Comparison of ENCODE assay signal across 26 mouse cellular contexts in the genomic region with DNA sequence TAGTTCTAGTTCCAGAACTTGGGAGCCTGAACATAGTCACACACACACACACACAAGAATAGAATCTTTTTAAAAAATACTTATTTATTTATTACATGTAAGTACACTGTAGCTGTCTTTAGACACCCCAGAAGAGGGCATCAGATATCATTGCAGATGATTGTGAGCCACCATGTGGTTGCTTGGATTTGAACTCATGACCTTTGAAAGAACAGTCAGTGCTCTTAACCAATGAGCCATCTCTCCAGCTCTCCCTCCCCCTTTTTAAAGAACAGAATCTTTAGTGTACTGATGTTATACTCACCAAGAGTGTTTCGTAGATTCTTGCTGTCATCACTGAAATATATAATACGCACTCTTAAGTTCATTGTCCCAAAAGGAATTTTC. TPM values are rescaled to one million over a fixed set of nuclear protein-coding genes. Genes with fewer than 3 reads are reported as not detected.
DNase-seq lines count a peak whose midpoint lies in the region; ATAC-seq lines count a peak whose summit lies in the region.
"Had no signal": no experiment of that assay in that cellular context is flagged by ENCODE, and none has a peak within 500 bp of the region (broad histone marks: within the 10 kb centered on the region; RNA-seq: fewer than 3 reads in every experiment).

No protein-coding gene starts in this region.

- no peaks in the 10 kb centered on the region for H3K4me1 ChIP-seq in heart, embryonic 13.5 days
- H3K4me1 ChIP-seq in liver, embryonic 11.5 days (replicated peaks; ENCODE audit: control insufficient read depth, insufficient read depth, low read length) = peaks cover 7% of the 10 kb centered on the region
- H3K4me1 ChIP-seq in liver, embryonic 15.5 days (replicated peaks) = peaks cover 46% of the 10 kb centered on the region
- H3K4me1 ChIP-seq in hindbrain, embryonic 16.5 days (ENCODE audit: control insufficient read depth, insufficient read depth, low read depth, low read length) = no peaks in the 10 kb centered on the region; the same call in 1 of the 2 replicates
- H3K4me1 ChIP-seq: embryonic facial prominence, embryonic 10.5 days; hindbrain, embryonic 12.5 days had no signal

- intact Hi-C loops in gastrocnemius, postnatal 14 days (cut with DNase I; ENCODE audit: low total_unique reads) = no loop called here

- H3K4me2 ChIP-seq in heart, embryonic 13.5 days = peak overlapping the region; percentile 20; the same call in 1 of the 2 replicates
- H3K4me2 ChIP-seq in liver, embryonic 11.5 days = peak overlapping the region; percentile 1
- H3K4me2 ChIP-seq in liver, embryonic 15.5 days = peak overlapping the region; percentile 47
- no peak overlapping the region for H3K4me2 ChIP-seq in hindbrain, embryonic 16.5 days (ENCODE audit: low read length)
- H3K4me2 ChIP-seq: forebrain, embryonic 15.5 days; heart, embryonic 11.5 days; hindbrain, embryonic 12.5 days had no signal

- H3K9me3 ChIP-seq in heart, embryonic 13.5 days = no peaks in the 10 kb centered on the region
- H3K9me3 ChIP-seq in liver, embryonic 11.5 days (ENCODE audit: control insufficient read depth, low read length) = no peaks in the 10 kb centered on the region
- H3K9me3 ChIP-seq in liver, embryonic 15.5 days (replicated peaks) = no peaks in the 10 kb centered on the region
- H3K9me3 ChIP-seq in hindbrain, embryonic 16.5 days (ENCODE audit: control insufficient read depth, low read length) = no peaks in the 10 kb centered on the region
- H3K9me3 ChIP-seq: embryonic facial prominence, embryonic 10.5 days; forebrain, embryonic 15.5 days; hindbrain, embryonic 12.5 days had no signal

- peak overlapping the region; percentile 29 for H3K4me3 ChIP-seq in heart, embryonic 13.5 days
- H3K4me3 ChIP-seq in liver, embryonic 11.5 days (ENCODE audit: low read depth, low read length) = no peak overlapping the region
- peak overlapping the region; percentile 58 for H3K4me3 ChIP-seq in liver, embryonic 15.5 days (replicated peaks)
- no peak overlapping the region for H3K4me3 ChIP-seq in hindbrain, embryonic 16.5 days (ENCODE audit: low read length)
- H3K4me3 ChIP-seq: embryonic facial prominence, embryonic 10.5 days; forebrain, embryonic 15.5 days; hindbrain, embryonic 12.5 days had no signal

- no peak for DNase-seq in heart, adult 9 months (ENCODE audit: low spot score in 2 of 2)
- DNase-seq in c-Kit-positive CD71-positive TER-119-positive erythroid progenitor cells, embryonic 14.5 days (ENCODE audit: low spot score) = peak; percentile 62
- no peak for DNase-seq in liver, embryonic 11.5 days (ENCODE audit: low spot score)
- DNase-seq in gastrocnemius, postnatal 14 days = no peak
- DNase-seq in adrenal gland, adult (ENCODE audit: inconsistent age in 2 of 2, low spot score in 1 of 2) = no peak
- DNase-seq: adrenal gland, adult 2 months; adrenal gland, postnatal 25 days; cerebellum, adult 2 months; cerebellum, postnatal 10 days; heart, adult 18-20 months; heart, postnatal 4 days had no signal

- no peaks in the 10 kb centered on the region for H3K36me3 ChIP-seq in heart, embryonic 13.5 days
- H3K36me3 ChIP-seq in liver, embryonic 11.5 days (ENCODE audit: control insufficient read depth, insufficient read depth, low read length) = no peaks in the 10 kb centered on the region
- H3K36me3 ChIP-seq in liver, embryonic 15.5 days (replicated peaks) = peaks cover 40% of the 10 kb centered on the region
- H3K36me3 ChIP-seq in hindbrain, embryonic 16.5 days (ENCODE audit: control insufficient read depth, insufficient read depth, low read length) = no peaks in the 10 kb centered on the region
- H3K36me3 ChIP-seq: embryonic facial prominence, embryonic 10.5 days; forebrain, embryonic 15.5 days; hindbrain, embryonic 12.5 days had no signal

- H3K27ac ChIP-seq in heart, embryonic 13.5 days (replicated peaks) = no peak overlapping the region; the same call in 1 of the 2 replicates
- H3K27ac ChIP-seq in liver, embryonic 11.5 days (ENCODE audit: low read depth, low read length) = peak overlapping the region; percentile 2; the same call in 1 of the 2 replicates
- H3K27ac ChIP-seq in liver, embryonic 15.5 days (replicated peaks) = peak overlapping the region; percentile 95
- H3K27ac ChIP-seq in hindbrain, embryonic 16.5 days (ENCODE audit: low read depth, low read length) = no peak overlapping the region
- H3K27ac ChIP-seq: embryonic facial prominence, embryonic 10.5 days; forebrain, embryonic 15.5 days; hindbrain, embryonic 12.5 days; hindbrain, postnatal 0 days had no signal

- WGBS in heart, embryonic 13.5 days = 89% methylated on average over 2 of the region's 2 CpGs
- whole genome bisulfite sequencing in liver, embryonic 11.5 days = 97% methylated on average over 2 of the region's 2 CpGs
- 91% methylated on average over 2 of the region's 2 CpGs for WGBS in liver, embryonic 15.5 days (ENCODE audit: insufficient replicate concordance)
- 98% methylated on average over 2 of the region's 2 CpGs for WGBS in hindbrain, embryonic 16.5 days

- peaks cover 53% of the 10 kb centered on the region for H3K27me3 ChIP-seq in heart, embryonic 13.5 days (replicated peaks)
- H3K27me3 ChIP-seq in liver, embryonic 11.5 days (replicated peaks; ENCODE audit: control insufficient read depth, insufficient read depth, low read length) = peaks cover 7% of the 10 kb centered on the region
- H3K27me3 ChIP-seq in liver, embryonic 15.5 days = peaks cover 28% of the 10 kb centered on the region
- H3K27me3 ChIP-seq in hindbrain, embryonic 16.5 days (replicated peaks; ENCODE audit: control insufficient read depth, insufficient read depth, low read length) = no peaks in the 10 kb centered on the region
- H3K27me3 ChIP-seq: forebrain, embryonic 15.5 days had no signal

- ATAC-seq in heart, embryonic 13.5 days (ENCODE audit: extremely low read depth, insufficient number of reproducible peaks, low FRiP score, low TSS enrichment) = no peak
- ATAC-seq in liver, embryonic 11.5 days (replicated peaks; ENCODE audit: low FRiP score) = no peak
- no peak for ATAC-seq in liver, embryonic 15.5 days (ENCODE audit: insufficient read depth)
- ATAC-seq in hindbrain, embryonic 16.5 days = no peak
- ATAC-seq: activated CD4-positive, CD25-positive, alpha-beta regulatory T cell, adult 4 months; forebrain, embryonic 15.5 days; hindbrain, postnatal 0 days; Patski had no signal

- no peak overlapping the region for H3K9ac ChIP-seq in heart, embryonic 13.5 days
- no peak overlapping the region for H3K9ac ChIP-seq in liver, embryonic 11.5 days (ENCODE audit: low read depth, low read length)
- H3K9ac ChIP-seq in liver, embryonic 15.5 days = no peak overlapping the region
- no peak overlapping the region for H3K9ac ChIP-seq in hindbrain, embryonic 16.5 days (ENCODE audit: low read depth, low read length)
- H3K9ac ChIP-seq: forebrain, embryonic 15.5 days; hindbrain, embryonic 12.5 days had no signal

RNA-seq across cellular contexts. Expression of gene Hbq1a, which starts 1.3 kb away (rescaled TPM):
- polyA plus RNA-seq in heart, embryonic 13.5 days (2015; fragmentation: Nextera tagmentation; extraction: Ambion mirVana) = 4.6 and 8.0 TPM in 2 replicates
- polyA plus RNA-seq in liver, embryonic 11.5 days (2014; fragmentation: Nextera tagmentation; extraction: Ambion mirVana) = 0.47 and 0.92 TPM in 2 replicates
- polyA plus RNA-seq in liver, embryonic 15.5 days (2015; fragmentation: Nextera tagmentation; extraction: Ambion mirVana) = 7.3 and 8.0 TPM in 2 replicates
- polyA plus RNA-seq in hindbrain, embryonic 16.5 days (2015; fragmentation: Nextera tagmentation; extraction: Ambion mirVana) = 1.6 and 2.0 TPM in 2 replicates
- total RNA-seq in gastrocnemius, postnatal 14 days (2021) = not detected
- total RNA-seq: adrenal gland, adult 2 months; adrenal gland, postnatal 25 days; gastrocnemius, adult 8-10 months; gastrocnemius, postnatal 4 days had no signal
- polyA plus RNA-seq: activated CD4-positive, CD25-positive, alpha-beta regulatory T cell, adult 4 months; adrenal gland, adult 2 months; embryonic facial prominence, embryonic 10.5 days; forebrain, embryonic 11.5 days; Patski had no signal

RNA-seq across cellular contexts. Expression of gene Hba-a2, which starts 2.2 kb away (rescaled TPM):
- 42,363 and 67,294 TPM in 2 replicates for polyA plus RNA-seq in heart, embryonic 13.5 days (2015; fragmentation: Nextera tagmentation; extraction: Ambion mirVana)
- 25,282 and 25,421 TPM in 2 replicates for polyA plus RNA-seq in liver, embryonic 11.5 days (2014; fragmentation: Nextera tagmentation; extraction: Ambion mirVana)
- 175,652 and 176,876 TPM in 2 replicates for polyA plus RNA-seq in liver, embryonic 15.5 days (2015; fragmentation: Nextera tagmentation; extraction: Ambion mirVana)
- 6,688 and 8,147 TPM in 2 replicates for polyA plus RNA-seq in hindbrain, embryonic 16.5 days (2015; fragmentation: Nextera tagmentation; extraction: Ambion mirVana)
- 100 to 1,000 TPM; 795 to 814 TPM for total RNA-seq in gastrocnemius, postnatal 14 days (2021)
- polyA plus RNA-seq: C2C12, Patski had no signal

RNA-seq across cellular contexts. Expression of gene Hbq1b, which starts 11.8 kb away (rescaled TPM):
- 9.6 and 10.0 TPM in 2 replicates for polyA plus RNA-seq in heart, embryonic 13.5 days (2015; fragmentation: Nextera tagmentation; extraction: Ambion mirVana)
- polyA plus RNA-seq in liver, embryonic 11.5 days (2014; fragmentation: Nextera tagmentation; extraction: Ambion mirVana) = 43.6 and 45.8 TPM in 2 replicates
- 139 and 151 TPM in 2 replicates for polyA plus RNA-seq in liver, embryonic 15.5 days (2015; fragmentation: Nextera tagmentation; extraction: Ambion mirVana)
- polyA plus RNA-seq in hindbrain, embryonic 16.5 days (2015; fragmentation: Nextera tagmentation; extraction: Ambion mirVana) = 0.61 and 1.3 TPM in 2 replicates
- total RNA-seq in gastrocnemius, postnatal 14 days (2021) = under 1 TPM in 1 of 2 experiments, not detected in 1; 0.41 TPM
- total RNA-seq: gastrocnemius, adult 8-10 months; gastrocnemius, postnatal 4 days had no signal
- polyA plus RNA-seq: activated CD4-positive, CD25-positive, alpha-beta regulatory T cell, adult 4 months; C2C12; Patski had no signal

RNA-seq across cellular contexts. Expression of gene Hba-a1, which starts 15.2 kb away (rescaled TPM):
- 17,648 and 28,254 TPM in 2 replicates for polyA plus RNA-seq in heart, embryonic 13.5 days (2015; fragmentation: Nextera tagmentation; extraction: Ambion mirVana)
- polyA plus RNA-seq in liver, embryonic 11.5 days (2014; fragmentation: Nextera tagmentation; extraction: Ambion mirVana) = 12,698 and 12,741 TPM in 2 replicates
- polyA plus RNA-seq in liver, embryonic 15.5 days (2015; fragmentation: Nextera tagmentation; extraction: Ambion mirVana) = 74,460 and 76,487 TPM in 2 replicates
- polyA plus RNA-seq in hindbrain, embryonic 16.5 days (2015; fragmentation: Nextera tagmentation; extraction: Ambion mirVana) = 2,714 and 3,255 TPM in 2 replicates
- 1,000 to 10,000 TPM; 1,024 TPM for total RNA-seq in gastrocnemius, postnatal 14 days (2021)
- polyA plus RNA-seq: Patski had no signal

RNA-seq across cellular contexts. Expression of gene Hba-x, which starts 22.3 kb away (rescaled TPM):
- polyA plus RNA-seq in heart, embryonic 13.5 days (2015; fragmentation: Nextera tagmentation; extraction: Ambion mirVana) = 2,385 and 4,851 TPM in 2 replicates
- 4,144 and 4,673 TPM in 2 replicates for polyA plus RNA-seq in liver, embryonic 11.5 days (2014; fragmentation: Nextera tagmentation; extraction: Ambion mirVana)
- 72.6 and 109 TPM in 2 replicates for polyA plus RNA-seq in liver, embryonic 15.5 days (2015; fragmentation: Nextera tagmentation; extraction: Ambion mirVana)
- polyA plus RNA-seq in hindbrain, embryonic 16.5 days (2015; fragmentation: Nextera tagmentation; extraction: Ambion mirVana) = 4.9 and 16.1 TPM in 2 replicates
- total RNA-seq in gastrocnemius, postnatal 14 days (2021) = not detected
- total RNA-seq: adrenal gland, adult 2 months; adrenal gland, postnatal 25 days; gastrocnemius, adult 8-10 months; gastrocnemius, postnatal 4 days; heart, adult 18-20 months; hindbrain, postnatal 0 days; MEL had no signal
- polyA plus RNA-seq: activated CD4-positive, CD25-positive, alpha-beta regulatory T cell, adult 4 months; adrenal gland, adult 2 months; C2C12; hindbrain, postnatal 0 days; Patski had no signal

Comparison
In these comparisons a context has a peak if more than half of its experiments do, and no peak if none do; other contexts are left out.
1. H3K4me3 ChIP-seq: peak in heart, embryonic 13.5 days (single experiment) and liver, embryonic 15.5 days (single experiment); none in liver, embryonic 11.5 days (single experiment) and hindbrain, embryonic 16.5 days (single experiment).
2. H3K27ac ChIP-seq: peak in liver, embryonic 11.5 days (single experiment) and liver, embryonic 15.5 days (single experiment); none in heart, embryonic 13.5 days (single experiment) and hindbrain, embryonic 16.5 days (single experiment).